Mouse (Mus musculus): ENCODE data around the gene A030005K14Rik.

DNA sequence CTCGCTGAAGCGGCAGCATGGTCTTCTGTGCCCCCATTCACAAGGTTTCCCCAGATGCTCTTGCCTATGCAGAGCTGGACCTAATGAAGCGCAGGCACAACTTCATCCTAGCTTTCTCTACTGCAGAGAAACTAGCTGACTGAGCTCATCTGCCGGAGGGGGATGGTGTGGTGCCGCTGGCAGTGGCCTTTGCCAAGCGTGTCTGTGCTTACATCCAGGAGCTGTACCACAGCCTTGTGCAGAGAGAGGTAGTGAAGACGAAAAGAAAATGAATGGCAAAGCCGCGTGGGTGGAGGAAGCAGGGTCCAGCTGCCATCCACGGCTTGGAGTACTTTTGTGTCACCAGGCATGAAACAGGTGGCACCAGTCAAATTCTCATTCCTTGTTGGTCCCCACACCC, 8.0 kb upstream of the A030005K14Rik start:
- TF ChIP-seq CTCF (IDR thresholded peaks at IDR 0.05; ENCODE audit: low read depth) (no peak), EP300 (IDR thresholded peaks at IDR 0.05; ENCODE audit: low read depth) (no peak)
